Mouse (Mus musculus) cerebellum, adult 11-12 months (tissue): ENCODE results near the gene Snx20.
"Not testable (repeated sequence)": the region's sequence is repeated elsewhere in the genome, so short reads cannot be mapped to it uniquely, and the experiment has no call there.

Experiments
- DNase-seq: peaks from one replicate; pipeline ENCODE4 v3.0.0; 2022

Gene Snx20

GRCm38 (mm10) chr8:88635474-88636397 is at the start of gene Snx20:
Snx20 (minus strand) TSS chr8:88636128.
- no peak for DNase-seq

GRCm38 (mm10) chr8:88683656-88684289 is 47.8 kb upstream of the Snx20 start:
- no peak for DNase-seq

- no peak for DNase-seq
Measured at GRCm38 (mm10) chr8:88681046-88681445, 45.1 kb upstream of the Snx20 start.

GRCm38 (mm10) chr8:88680566-88680965 is 44.6 kb upstream of the Snx20 start:
- DNase-seq: no peak

- DNase-seq: no peak
Measured at GRCm38 (mm10) chr8:88677071-88677470, 41.1 kb upstream of the Snx20 start.

GRCm38 (mm10) chr8:88675372-88676165 is 39.6 kb upstream of the Snx20 start:
- no peak for DNase-seq

GRCm38 (mm10) chr8:88673859-88674258 is 37.9 kb upstream of the Snx20 start:
- DNase-seq: no peak

GRCm38 (mm10) chr8:88671575-88671974 is 35.6 kb upstream of the Snx20 start:
- DNase-seq: no peak

- no peak for DNase-seq
Measured at GRCm38 (mm10) chr8:88670782-88671181, 34.9 kb upstream of the Snx20 start.

GRCm38 (mm10) chr8:88668400-88669086 is 32.6 kb upstream of the Snx20 start:
- DNase-seq: no peak

- no peak for DNase-seq
Measured at GRCm38 (mm10) chr8:88666435-88666834, 30.5 kb upstream of the Snx20 start.

- peak; percentile 73 for DNase-seq
Measured at GRCm38 (mm10) chr8:88664947-88665346, 29.0 kb upstream of the Snx20 start.

GRCm38 (mm10) chr8:88664121-88664520 is 28.2 kb upstream of the Snx20 start:
- no peak for DNase-seq

GRCm38 (mm10) chr8:88662401-88662821 is 26.5 kb upstream of the Snx20 start:
- no peak for DNase-seq

- DNase-seq: no peak
Measured at GRCm38 (mm10) chr8:88659873-88660272, 23.9 kb upstream of the Snx20 start.

- DNase-seq: no peak
Measured at GRCm38 (mm10) chr8:88655334-88655733, 19.4 kb upstream of the Snx20 start.

- DNase-seq: not testable (repeated sequence)
Measured at GRCm38 (mm10) chr8:88651122-88651521, 15.2 kb upstream of the Snx20 start.

- DNase-seq: no peak
Measured at GRCm38 (mm10) chr8:88650016-88650708, 14.2 kb upstream of the Snx20 start.

GRCm38 (mm10) chr8:88648322-88648721 is 12.4 kb upstream of the Snx20 start:
- DNase-seq: no peak

GRCm38 (mm10) chr8:88646837-88647778 is 11.2 kb upstream of the Snx20 start, which contains the start of gene Nod2:
Nod2 (plus strand) TSS chr8:88647315.
- DNase-seq: peak; percentile 32
